Mouse (Mus musculus) heart, embryonic 13.5 days (tissue): ENCODE results near the gene Thsd4. TPM values are rescaled to one million over a fixed set of nuclear protein-coding genes. Genes with fewer than 3 reads are reported as not detected.

Experiments
- ATAC-seq: fragments of 200-750 bp; cut with Nextera tagmentation; 2 replicates; pipeline ENCODE4 v1.8.0; 2017; ENCODE audit warnings: moderate TSS enrichment; ENCODE audit not compliant: insufficient number of reproducible peaks, low FRiP score, low TSS enrichment; ENCODE audit errors: extremely low read depth
- H3K27ac ChIP-seq: fragments of 300-500 bp; sonication (generic); replicated peaks from 2 replicates; pipeline ENCODE4 v1.5.1; 2015; ENCODE audit warnings: moderate library complexity, mild to moderate bottlenecking, inconsistent platforms
- H3K27me3 ChIP-seq: fragments of 300-500 bp; sonication (generic); replicated peaks from 2 replicates; pipeline ENCODE4 v1.6.1; 2015; ENCODE audit warnings: mild to moderate bottlenecking, inconsistent platforms
- H3K36me3 ChIP-seq: fragments of 300-500 bp; sonication (generic); 2 replicates; pipeline ENCODE4 v1.6.1; 2015; ENCODE audit warnings: mild to moderate bottlenecking, inconsistent platforms
- H3K4me1 ChIP-seq: fragments of 300-500 bp; sonication (generic); 2 replicates; pipeline ENCODE4 v1.6.1; 2015; ENCODE audit warnings: inconsistent platforms
- H3K4me2 ChIP-seq: fragments of 300-500 bp; sonication (generic); 2 replicates; pipeline ENCODE4 v1.6.1; 2015; ENCODE audit warnings: inconsistent platforms, mild to moderate bottlenecking, moderate library complexity
- H3K4me3 ChIP-seq: fragments of 300-500 bp; sonication (generic); 2 replicates; pipeline ENCODE4 v1.5.1; 2015; ENCODE audit warnings: moderate library complexity, mild to moderate bottlenecking, inconsistent platforms
- H3K9ac ChIP-seq: fragments of 300-500 bp; sonication (generic); 2 replicates; pipeline ENCODE4 v1.6.1; 2015; ENCODE audit warnings: inconsistent platforms, mild to moderate bottlenecking, moderate library complexity
- H3K9me3 ChIP-seq: fragments of 300-500 bp; sonication (generic); 2 replicates; pipeline ENCODE4 v1.6.1; 2016; ENCODE audit warnings: inconsistent platforms
- WGBS: fragments of 180-500 bp; shearing (Covaris S2); methylation state at CpG from one replicate; pipeline ENCODE4 v1.1.7; 2015; ENCODE audit warnings: mixed read lengths; 5-methylcytosine and 5-hydroxymethylcytosine counted together
- polyA plus RNA-seq: library from polyadenylated mRNA; unstranded; fragments of >200 nt; fragmentation: Nextera tagmentation; extraction: Ambion mirVana; gene quantifications from 2 replicates; pipeline ENCODE4 v1.2.1, GENCODE M21; 2015

The Thsd4 gene
- polyA plus RNA-seq, 1 experiment from 2014 or later = 10.0 TPM

- Histone ChIP-seq H3K27me3 (no peaks in the 10 kb centered on the region), H3K4me2 (no peak overlapping the region), H3K4me1 (peaks cover 3% of the 10 kb centered on the region; the same call in 1 of the 2 replicates), H3K9ac (no peak overlapping the region), H3K4me3 (no peak overlapping the region), H3K9me3 (no peaks in the 10 kb centered on the region), H3K36me3 (no peaks in the 10 kb centered on the region), H3K27ac (no peak overlapping the region)
- ATAC-seq = no peak
- WGBS = 74% methylated on average over 4 of the region's 4 CpGs
Observed at GRCm38 (mm10) chr9:60166990-60167389, 354.9 kb downstream of the Thsd4 start.

DNA sequence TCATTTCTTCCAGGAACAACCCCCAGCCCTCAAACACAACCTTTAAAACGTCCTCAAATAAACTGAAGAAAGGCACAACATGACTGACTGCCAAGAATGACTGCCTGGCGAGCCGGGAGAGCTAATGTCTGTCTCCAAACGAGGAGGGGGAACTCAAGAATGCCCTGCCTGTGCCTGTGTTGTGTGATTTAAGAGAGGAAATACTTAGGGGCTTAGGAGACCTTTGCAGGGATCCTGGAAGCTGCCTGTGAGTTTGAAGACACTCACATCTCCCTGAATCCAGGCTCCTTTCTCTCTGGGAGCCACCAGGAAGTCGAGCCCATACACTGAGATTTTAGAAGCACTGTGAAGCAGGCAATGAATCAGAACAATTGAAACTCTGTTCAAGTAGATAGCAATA is 361.0 kb downstream of the Thsd4 start:
- 33% methylated on average over 5 of the region's 5 CpGs for WGBS
- Histone ChIP-seq H3K4me3 (no peak overlapping the region), H3K27me3 (no peaks in the 10 kb centered on the region), H3K36me3 (no peaks in the 10 kb centered on the region), H3K9me3 (no peaks in the 10 kb centered on the region), H3K27ac (no peak overlapping the region), H3K4me2 (no peak overlapping the region), H3K9ac (no peak overlapping the region), H3K4me1 (peaks cover 9% of the 10 kb centered on the region; the same call in 1 of the 2 replicates)
- ATAC-seq = no peak

DNA sequence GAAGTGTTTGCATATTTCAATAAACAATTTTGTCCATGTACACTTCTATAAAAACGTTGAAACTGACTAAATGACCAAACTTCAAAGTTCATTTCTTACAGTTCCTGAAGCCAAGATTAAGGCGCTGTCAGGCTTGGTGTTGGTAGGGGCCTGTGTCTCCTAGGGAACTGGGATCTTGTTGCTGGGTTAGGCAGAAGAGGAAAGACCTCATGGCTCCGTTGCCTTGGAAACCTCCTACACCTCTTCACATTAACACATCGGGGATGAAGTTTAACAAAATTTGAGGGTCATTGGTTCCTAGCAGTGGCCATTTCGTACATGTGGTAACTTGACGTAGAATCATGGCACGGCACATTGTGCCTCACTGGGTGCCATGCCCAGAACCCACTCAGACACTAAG is 361.7 kb downstream of the Thsd4 start:
- no peak overlapping the region for H3K9ac ChIP-seq
- H3K4me3 ChIP-seq = no peak overlapping the region
- peaks cover 9% of the 10 kb centered on the region; the same call in 1 of the 2 replicates for H3K4me1 ChIP-seq
- no peaks in the 10 kb centered on the region for H3K27me3 ChIP-seq
- H3K9me3 ChIP-seq = no peaks in the 10 kb centered on the region
- no peak overlapping the region for H3K27ac ChIP-seq
- no peaks in the 10 kb centered on the region for H3K36me3 ChIP-seq
- no peak overlapping the region for H3K4me2 ChIP-seq
- WGBS = 83% methylated on average over 7 of the region's 7 CpGs
- no peak for ATAC-seq

- no peak for ATAC-seq
- 80% methylated on average over 1 of the region's 1 CpGs for WGBS
Observed at GRCm38 (mm10) chr9:60152990-60153389, 368.9 kb downstream of the Thsd4 start.

DNA sequence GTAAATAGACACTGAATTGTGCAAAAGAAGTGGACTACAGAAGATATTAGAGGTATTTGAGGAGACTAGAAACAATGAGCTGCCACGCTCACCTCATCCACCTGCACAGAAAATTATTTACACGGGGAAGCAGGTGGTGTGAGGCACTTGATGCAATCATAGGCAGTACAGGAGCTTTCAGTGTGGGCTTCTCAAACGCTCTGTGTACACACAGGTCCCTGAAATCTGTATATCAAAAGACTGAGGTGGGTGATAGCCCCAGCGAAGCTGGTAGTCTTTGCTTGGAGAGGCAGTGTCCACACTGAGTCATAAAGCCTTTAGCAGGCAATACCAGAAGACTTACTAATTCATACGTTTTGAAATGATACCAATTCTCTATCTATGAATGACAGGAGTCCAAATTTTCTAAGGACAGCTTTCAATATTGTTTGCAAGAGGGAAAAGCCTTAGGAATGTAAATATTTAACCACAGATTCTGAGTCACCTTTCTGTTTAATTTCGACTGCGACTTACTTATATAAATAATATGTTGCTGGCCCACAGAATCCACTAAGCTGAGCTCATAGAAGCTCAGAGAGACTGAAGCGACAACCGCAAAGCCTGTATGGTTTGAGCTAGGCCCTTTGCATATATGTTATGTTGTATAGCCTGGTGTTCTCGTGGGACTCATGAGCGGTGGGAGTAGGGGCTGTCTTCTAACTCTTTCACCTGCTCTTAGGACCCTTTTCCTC is 369.8 kb downstream of the Thsd4 start:
- Histone ChIP-seq H3K4me1 (no peaks in the 10 kb centered on the region), H3K36me3 (no peaks in the 10 kb centered on the region), H3K4me3 (no peak overlapping the region), H3K9me3 (no peaks in the 10 kb centered on the region), H3K4me2 (no peak overlapping the region), H3K27me3 (no peaks in the 10 kb centered on the region), H3K27ac (no peak overlapping the region), H3K9ac (no peak overlapping the region)
- 82% methylated on average over 11 of the region's 11 CpGs for WGBS
- ATAC-seq = no peak

More at GRCm38 (mm10) chr9:60152990-60153389, 368.9 kb downstream of the Thsd4 start:
- H3K4me3 ChIP-seq = no peak overlapping the region
- no peaks in the 10 kb centered on the region for H3K36me3 ChIP-seq
- no peaks in the 10 kb centered on the region for H3K9me3 ChIP-seq
- H3K27ac ChIP-seq = no peak overlapping the region
- no peaks in the 10 kb centered on the region for H3K4me1 ChIP-seq
- H3K9ac ChIP-seq = no peak overlapping the region
- H3K27me3 ChIP-seq = no peaks in the 10 kb centered on the region
- H3K4me2 ChIP-seq = no peak overlapping the region

- WGBS = 70% methylated on average over 1 of the region's 1 CpGs
- ATAC-seq = no peak
Observed at GRCm38 (mm10) chr9:60150511-60150910, 371.3 kb downstream of the Thsd4 start.

DNA sequence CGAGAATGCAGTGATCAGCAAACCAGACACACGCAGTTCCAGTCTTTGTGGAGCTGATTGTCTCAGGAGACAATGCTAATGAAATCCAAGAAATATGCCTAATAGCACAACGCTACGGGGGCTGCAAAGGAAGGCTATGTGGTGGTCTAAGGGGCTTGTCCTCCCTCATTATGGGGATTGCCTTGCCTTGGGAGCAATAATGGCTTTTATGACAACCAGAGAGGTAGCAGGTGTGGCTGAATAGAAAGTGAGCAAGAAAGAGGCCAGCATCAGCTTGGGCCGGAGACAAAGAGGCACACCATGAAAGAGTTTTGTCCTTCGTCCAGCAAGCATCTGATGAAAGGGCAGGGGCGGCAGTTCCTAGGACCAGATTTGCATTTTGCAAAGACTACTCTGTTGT is 372.9 kb downstream of the Thsd4 start:
- Histone ChIP-seq H3K27me3 (no peaks in the 10 kb centered on the region), H3K4me3 (no peak overlapping the region), H3K36me3 (no peaks in the 10 kb centered on the region), H3K27ac (no peak overlapping the region), H3K9ac (no peak overlapping the region), H3K4me1 (no peaks in the 10 kb centered on the region), H3K9me3 (no peaks in the 10 kb centered on the region), H3K4me2 (no peak overlapping the region)
- ATAC-seq = no peak
- WGBS = 81% methylated on average over 7 of the region's 7 CpGs

More at GRCm38 (mm10) chr9:60150511-60150910, 371.3 kb downstream of the Thsd4 start:
- H3K4me1 ChIP-seq = no peaks in the 10 kb centered on the region
- H3K27ac ChIP-seq = no peak overlapping the region
- H3K9ac ChIP-seq = no peak overlapping the region
- no peak overlapping the region for H3K4me2 ChIP-seq
- no peaks in the 10 kb centered on the region for H3K9me3 ChIP-seq
- no peaks in the 10 kb centered on the region for H3K36me3 ChIP-seq
- no peak overlapping the region for H3K4me3 ChIP-seq
- no peaks in the 10 kb centered on the region for H3K27me3 ChIP-seq

GRCm38 (mm10) chr9:60147401-60147800 is 374.4 kb downstream of the Thsd4 start:
- Histone ChIP-seq H3K27me3 (no peaks in the 10 kb centered on the region), H3K36me3 (no peaks in the 10 kb centered on the region), H3K4me2 (no peak overlapping the region), H3K4me1 (no peaks in the 10 kb centered on the region), H3K4me3 (no peak overlapping the region), H3K27ac (no peak overlapping the region), H3K9ac (no peak overlapping the region), H3K9me3 (no peaks in the 10 kb centered on the region)
- ATAC-seq = no peak
- 77% methylated on average over 4 of the region's 4 CpGs for WGBS

DNA sequence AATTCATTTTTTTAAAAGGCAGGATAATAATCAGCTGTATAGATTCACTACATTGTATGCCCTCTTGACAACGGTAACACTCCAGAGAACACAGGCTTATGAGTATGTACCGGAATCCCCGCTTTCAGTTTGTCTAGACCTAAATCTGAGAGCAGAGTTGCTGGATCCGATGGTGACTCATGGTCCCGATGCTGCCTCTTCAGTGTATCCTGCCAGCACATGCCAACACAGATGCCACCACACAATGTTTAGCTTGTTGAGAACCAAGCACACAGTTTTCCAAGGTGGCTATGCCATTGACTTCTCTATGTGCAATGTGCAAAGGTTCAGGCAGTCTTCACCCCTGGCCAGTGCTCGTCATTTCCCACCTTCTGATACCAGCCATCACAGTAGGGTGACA is 378.0 kb downstream of the Thsd4 start:
- Histone ChIP-seq H3K4me2 (no peak overlapping the region), H3K36me3 (no peaks in the 10 kb centered on the region), H3K4me1 (peaks cover 17% of the 10 kb centered on the region; the same call in 1 of the 2 replicates), H3K27me3 (no peaks in the 10 kb centered on the region), H3K27ac (no peak overlapping the region), H3K9me3 (no peaks in the 10 kb centered on the region), H3K4me3 (no peak overlapping the region), H3K9ac (no peak overlapping the region)
- ATAC-seq = no peak
- WGBS = 86% methylated on average over 6 of the region's 6 CpGs

DNA sequence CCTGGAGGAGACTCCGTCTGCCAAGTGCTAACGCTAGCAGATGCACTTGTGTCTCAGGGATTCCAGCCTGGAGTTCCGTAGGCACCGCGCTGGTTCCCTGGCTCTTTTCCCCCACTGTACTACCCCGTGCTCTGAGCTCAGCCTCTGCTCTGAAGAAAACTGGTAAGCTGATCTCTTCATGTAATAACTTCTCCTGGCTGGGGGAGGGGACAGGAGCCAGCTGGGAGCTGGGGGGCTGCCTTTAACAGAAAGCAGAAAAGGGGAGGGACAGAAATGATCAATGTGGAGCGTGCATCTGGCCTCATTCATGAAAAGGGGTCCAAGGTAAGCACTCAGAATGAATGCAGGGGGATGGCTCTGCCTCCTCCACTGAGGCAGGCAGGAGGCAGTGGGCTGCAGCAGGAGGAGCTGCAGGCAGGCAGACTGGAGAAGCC is 380.7 kb downstream of the Thsd4 start:
- H3K27ac ChIP-seq = no peak overlapping the region
- H3K4me2 ChIP-seq = no peak overlapping the region
- ATAC-seq = no peak
- H3K9me3 ChIP-seq = no peaks in the 10 kb centered on the region
- peaks cover 17% of the 10 kb centered on the region; the same call in 1 of the 2 replicates for H3K4me1 ChIP-seq
- no peaks in the 10 kb centered on the region for H3K36me3 ChIP-seq
- peak overlapping the region; percentile 19; the same call in 1 of the 2 replicates for H3K9ac ChIP-seq
- H3K27me3 ChIP-seq = no peaks in the 10 kb centered on the region
- no peak overlapping the region for H3K4me3 ChIP-seq
- WGBS = 47% methylated on average over 7 of the region's 7 CpGs

- Histone ChIP-seq H3K4me3 (no peak overlapping the region), H3K4me1 (peaks cover 17% of the 10 kb centered on the region; the same call in 1 of the 2 replicates), H3K27me3 (no peaks in the 10 kb centered on the region), H3K9ac (no peak overlapping the region), H3K4me2 (no peak overlapping the region), H3K27ac (no peak overlapping the region), H3K36me3 (no peaks in the 10 kb centered on the region), H3K9me3 (no peaks in the 10 kb centered on the region)
- ATAC-seq = no peak
- WGBS = 40% methylated on average over 6 of the region's 6 CpGs
Observed at GRCm38 (mm10) chr9:60140411-60140810, 381.4 kb downstream of the Thsd4 start.

DNA sequence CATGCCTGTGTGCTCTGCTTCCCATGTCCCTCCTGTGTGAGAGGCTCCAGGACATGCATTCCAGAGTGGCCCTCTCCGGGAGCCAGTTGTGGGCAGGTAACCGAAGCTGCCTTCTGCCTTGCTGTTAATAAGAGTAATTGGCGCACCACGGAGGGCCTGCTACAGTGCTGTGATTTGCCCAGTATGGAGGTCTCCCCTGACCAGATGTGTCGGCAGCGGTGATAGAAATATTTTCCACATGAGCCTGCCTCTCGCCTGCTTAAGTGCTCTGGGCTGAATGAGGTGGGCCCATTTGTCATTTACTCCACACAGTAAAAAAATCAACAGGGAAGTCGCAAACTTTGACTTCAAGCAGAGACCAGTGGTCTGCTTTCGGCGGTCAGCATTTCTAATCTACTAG is 382.4 kb downstream of the Thsd4 start:
- H3K27me3 ChIP-seq = no peaks in the 10 kb centered on the region
- H3K4me2 ChIP-seq = no peak overlapping the region
- H3K4me3 ChIP-seq = no peak overlapping the region
- H3K4me1 ChIP-seq = peaks cover 17% of the 10 kb centered on the region; the same call in 1 of the 2 replicates
- no peaks in the 10 kb centered on the region for H3K36me3 ChIP-seq
- no peaks in the 10 kb centered on the region for H3K9me3 ChIP-seq
- WGBS = 63% methylated on average over 10 of the region's 10 CpGs
- H3K27ac ChIP-seq = no peak overlapping the region
- ATAC-seq = no peak
- H3K9ac ChIP-seq = no peak overlapping the region
